Mouse (Mus musculus) brain, embryonic 18.5 days (tissue): ENCODE measurements around the gene Pigt.

ENCODE experiments used
- DNase-seq: peaks from one replicate; pipeline ENCODE4 v3.0.0-alpha.2; 2012; ENCODE audit warnings: low read depth, low spot score

The Pigt gene

DNA sequence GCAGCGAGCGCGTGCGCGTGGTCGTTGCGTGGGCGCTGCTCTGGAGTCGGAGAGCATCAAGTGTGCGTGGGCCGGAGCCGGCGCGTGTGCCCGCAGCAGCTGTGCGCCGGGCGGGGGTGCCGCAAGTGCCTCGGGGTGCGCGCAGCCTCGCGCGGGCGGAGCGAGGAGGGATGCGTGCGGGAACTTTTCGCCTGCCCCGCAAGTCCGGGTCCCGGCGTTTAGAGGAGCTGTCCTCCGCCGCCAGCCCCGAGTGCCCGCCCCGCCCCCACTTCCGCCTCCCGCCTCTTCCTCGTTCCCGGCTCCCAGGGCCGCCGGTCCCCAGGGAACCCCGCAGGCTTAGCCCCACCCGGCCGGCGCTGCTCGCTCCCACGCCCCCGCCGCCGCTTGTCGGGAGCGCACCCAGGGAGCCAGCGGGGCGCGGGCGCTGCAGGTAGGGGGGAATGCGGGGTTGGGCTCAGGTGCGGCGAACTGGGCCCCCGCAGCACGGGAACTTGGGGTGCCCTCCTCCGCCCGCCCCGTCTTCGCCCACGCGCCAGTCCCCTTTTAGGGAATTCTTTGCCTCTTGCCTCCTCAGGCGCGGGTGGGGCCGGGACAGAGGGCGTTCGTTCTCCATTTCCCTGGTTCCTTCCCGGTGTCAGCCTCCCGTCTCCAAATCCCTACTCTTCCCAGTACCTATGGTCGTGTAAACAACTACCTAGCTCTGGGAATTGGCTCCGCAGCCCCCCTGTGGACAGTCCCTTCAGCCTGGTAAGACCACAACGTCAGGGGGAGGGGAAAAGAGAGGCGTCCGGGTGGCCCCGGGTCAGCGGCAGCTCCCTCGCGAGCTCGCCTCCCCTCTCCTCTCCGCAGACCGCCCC, 10.8 kb upstream of the Pigt start:
- DNase-seq = no peak

DNA sequence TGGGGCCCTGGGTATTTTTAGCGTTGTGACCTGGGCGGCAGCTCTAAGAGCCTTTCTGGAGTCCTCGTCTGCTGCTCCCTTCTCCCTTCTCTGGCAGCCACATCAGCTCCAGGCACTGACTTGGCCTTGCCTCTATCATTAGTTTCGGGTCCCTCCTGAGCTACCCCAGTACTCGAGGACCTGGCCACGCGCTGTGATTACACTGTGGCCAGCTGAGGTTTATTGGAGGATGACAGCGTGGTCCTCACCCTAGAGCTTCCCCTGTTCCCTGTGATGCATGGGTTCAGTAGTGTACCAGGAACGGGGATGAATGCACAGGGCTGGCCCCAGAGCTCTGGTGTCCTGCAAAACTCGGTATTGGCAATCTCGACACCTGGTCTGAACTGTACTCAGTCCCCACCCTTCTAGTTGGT, 10.2 kb upstream of the Pigt start:
- no peak for DNase-seq

GRCm38 (mm10) chr2:164487812-164488211, 9.5 kb upstream of the Pigt start:
- DNase-seq = no peak

GRCm38 (mm10) chr2:164494126-164494525, 3.2 kb upstream of the Pigt start:
- no peak for DNase-seq

- no peak for DNase-seq
These were observed 989 bp upstream of the Pigt start for GRCm38 (mm10) chr2:164496331-164496730.

- no peak for DNase-seq
These were observed 460 bp downstream of the Pigt start for GRCm38 (mm10) chr2:164497691-164498268.

DNA sequence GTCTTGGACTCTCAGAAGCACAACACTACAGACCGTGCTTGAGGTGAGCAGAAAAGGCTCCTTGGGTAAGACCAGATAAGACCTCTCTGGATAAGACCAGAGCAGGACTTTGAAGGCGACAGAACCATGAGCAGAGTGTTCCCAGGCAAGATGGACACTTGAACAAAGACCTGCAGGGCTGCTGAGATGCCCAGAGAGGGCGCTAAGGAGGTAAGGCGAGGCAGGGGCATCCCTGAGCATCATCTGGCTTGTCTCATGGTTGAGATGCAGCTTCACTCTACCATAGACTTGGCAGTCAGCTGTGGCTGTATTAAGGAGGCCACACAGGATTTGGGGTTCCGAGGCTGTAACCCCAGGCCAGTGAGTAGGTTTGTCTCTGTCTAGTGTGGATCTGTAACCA, 2.0 kb downstream of the Pigt start:
- no peak for DNase-seq

DNA sequence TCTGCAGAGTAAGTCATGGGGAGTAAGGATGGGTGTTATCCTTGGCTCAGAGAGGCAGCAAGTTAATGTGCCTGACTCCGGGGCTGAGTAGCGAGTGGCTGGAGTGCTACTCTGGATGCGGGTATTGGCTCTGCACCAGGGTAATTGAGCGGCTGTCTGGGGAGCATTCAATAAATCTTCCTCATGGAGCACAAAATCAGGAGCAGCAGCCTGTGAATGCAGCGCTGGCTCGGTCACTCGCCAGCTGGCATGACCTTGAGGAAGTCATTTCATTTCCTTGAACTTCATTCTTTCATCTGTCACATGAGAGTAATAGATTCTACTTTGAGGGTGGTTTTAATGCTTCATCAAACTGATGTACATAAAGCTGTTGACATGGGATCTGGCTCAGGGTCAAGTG, 3.2 kb downstream of the Pigt start:
- no peak for DNase-seq

DNA sequence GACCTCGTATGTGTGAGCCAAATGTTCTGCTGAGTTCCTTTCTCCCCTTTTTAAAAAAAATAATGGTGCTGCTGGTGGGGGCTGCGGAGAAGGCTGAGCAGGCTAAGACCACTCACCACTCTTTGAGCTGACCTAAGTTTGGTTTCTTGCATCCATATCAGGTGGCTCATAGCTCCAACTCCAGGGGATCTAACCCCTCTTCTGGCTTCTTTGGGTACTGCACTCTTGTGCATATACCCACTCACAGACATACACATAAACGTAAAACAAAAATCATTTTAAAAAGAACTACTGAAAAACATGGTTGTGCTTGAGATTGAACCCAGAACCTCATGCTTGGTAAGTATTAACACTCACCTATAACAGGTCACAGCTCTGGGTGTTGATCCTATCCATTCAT, 7.6 kb downstream of the Pigt start:
- no peak for DNase-seq

- DNase-seq = no peak
These were observed 8.5 kb downstream of the Pigt start for GRCm38 (mm10) chr2:164505619-164506347.

DNA sequence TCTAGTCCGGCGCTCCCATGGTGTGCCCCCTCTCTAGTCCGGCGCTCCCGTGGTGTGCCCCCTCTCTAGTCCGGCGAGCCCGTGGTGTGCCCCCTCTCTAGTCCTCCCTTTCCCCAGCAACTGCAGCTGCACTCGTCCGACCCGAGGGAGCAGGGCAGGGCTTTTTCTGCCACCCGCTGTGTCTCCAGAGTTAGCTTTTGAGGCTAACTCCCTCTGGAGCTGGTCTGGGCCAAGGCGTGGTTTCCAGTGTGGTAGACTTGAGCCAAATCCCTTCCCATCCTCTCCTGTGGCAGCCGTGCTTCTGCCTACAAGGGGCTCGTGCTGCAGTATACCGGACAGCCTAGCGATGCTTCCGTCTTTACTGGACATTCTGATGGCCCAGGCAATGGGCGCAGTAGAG, 10.5 kb downstream of the Pigt start:
- DNase-seq = no peak

- no peak for DNase-seq
These were observed 13.4 kb downstream of the Pigt start for GRCm38 (mm10) chr2:164510621-164511190.

DNA sequence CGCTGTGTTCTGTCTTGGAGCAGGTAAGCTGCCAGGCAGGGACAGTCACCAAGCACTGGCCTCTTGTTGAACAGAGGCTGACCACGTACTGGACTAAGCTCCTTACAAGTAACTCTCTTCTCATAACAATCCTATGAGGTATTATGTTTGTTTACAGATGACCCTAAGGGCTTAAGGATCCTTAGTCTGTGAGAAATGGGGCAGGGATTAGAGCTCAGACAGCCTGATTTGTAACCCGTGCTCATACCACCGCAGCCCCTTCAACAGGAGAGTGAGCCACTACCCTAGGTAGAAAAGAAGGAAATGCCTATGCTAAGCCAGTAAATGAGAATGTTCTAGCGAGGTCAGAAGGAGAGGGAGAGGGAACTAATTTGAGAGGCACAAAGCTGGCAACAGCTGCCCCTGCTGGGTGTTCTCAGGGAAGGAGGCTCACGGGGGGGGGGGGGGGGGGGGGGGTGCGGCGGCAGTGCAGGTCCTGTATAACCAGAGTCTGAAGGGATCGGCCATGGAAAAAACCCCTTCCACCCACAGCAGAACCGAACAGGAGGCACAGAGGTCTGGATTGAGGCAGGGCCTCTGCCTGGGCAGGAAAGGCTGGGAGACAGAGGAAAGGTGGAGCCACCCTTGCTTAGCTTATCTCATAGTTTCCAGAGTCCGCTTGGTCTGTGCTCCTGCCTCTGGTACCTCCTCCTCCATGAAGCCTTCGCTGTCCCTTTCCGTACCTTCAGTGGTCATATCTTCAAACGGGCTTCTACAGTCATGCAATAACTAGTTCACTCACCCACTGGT, 15.0 kb downstream of the Pigt start:
- no peak for DNase-seq

GRCm38 (mm10) chr2:164513389-164513788, 16.1 kb downstream of the Pigt start:
- DNase-seq = no peak

DNA sequence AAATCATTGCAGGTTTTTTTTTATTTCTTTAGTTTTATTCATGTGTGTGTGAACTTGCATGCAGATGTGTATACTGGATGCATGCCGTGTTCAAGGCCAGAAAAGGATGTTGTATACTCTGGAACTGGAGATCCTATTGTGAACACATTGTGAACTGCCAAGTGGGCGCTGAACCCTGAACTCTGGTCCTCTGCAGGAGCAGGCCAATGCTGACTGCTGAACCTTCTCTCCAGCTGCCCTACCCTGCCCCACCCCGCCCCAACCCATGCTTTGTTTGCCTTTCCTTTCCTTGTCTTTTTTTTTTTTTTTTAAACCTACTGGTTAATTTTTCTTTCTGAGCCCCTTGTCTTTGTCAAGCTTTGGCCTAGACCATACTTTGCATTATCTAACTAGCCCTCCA, 17.6 kb downstream of the Pigt start:
- no peak for DNase-seq

DNA sequence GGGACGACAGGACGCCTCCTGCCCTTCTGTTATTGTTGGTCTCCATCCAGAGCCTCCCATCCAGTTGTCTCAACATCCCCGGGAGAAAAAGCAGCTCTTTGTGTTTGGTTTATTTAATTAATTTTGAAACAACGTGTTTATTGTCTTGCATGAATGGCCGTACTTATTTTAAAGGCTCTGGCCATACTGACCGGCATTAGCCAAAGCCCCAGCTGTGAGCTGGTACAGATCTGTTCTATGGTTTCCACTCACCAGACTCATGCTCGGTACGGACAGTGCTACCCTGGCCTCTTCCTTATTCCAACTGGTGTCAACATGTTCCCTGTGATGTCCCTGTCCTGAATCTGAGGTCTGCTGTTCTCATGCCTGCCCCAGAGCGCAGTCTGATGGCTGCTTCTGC, 18.6 kb downstream of the Pigt start:
- DNase-seq = no peak

DNA sequence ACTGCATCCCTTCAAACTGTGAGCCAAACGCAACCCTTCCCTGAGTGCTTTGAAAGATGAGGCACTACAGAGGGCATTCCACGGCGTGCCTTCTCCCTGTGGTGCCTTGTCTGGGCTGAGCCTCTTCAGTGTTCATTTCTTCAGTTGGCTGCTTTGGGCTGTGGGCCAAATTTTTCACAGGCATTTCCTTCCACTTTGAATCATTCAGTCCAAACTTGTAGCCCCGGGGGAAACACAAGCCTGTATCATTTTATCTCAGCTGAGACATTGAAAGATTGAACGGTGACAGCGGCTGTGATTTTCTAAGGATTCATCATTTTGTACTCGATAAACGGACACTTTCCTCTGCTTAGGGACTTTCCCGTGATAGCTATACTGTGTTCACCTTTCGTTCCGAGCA, 19.3 kb downstream of the Pigt start:
- DNase-seq = no peak

- DNase-seq = no peak
These were observed 20.3 kb downstream of the Pigt start for GRCm38 (mm10) chr2:164517485-164518221.

DNA sequence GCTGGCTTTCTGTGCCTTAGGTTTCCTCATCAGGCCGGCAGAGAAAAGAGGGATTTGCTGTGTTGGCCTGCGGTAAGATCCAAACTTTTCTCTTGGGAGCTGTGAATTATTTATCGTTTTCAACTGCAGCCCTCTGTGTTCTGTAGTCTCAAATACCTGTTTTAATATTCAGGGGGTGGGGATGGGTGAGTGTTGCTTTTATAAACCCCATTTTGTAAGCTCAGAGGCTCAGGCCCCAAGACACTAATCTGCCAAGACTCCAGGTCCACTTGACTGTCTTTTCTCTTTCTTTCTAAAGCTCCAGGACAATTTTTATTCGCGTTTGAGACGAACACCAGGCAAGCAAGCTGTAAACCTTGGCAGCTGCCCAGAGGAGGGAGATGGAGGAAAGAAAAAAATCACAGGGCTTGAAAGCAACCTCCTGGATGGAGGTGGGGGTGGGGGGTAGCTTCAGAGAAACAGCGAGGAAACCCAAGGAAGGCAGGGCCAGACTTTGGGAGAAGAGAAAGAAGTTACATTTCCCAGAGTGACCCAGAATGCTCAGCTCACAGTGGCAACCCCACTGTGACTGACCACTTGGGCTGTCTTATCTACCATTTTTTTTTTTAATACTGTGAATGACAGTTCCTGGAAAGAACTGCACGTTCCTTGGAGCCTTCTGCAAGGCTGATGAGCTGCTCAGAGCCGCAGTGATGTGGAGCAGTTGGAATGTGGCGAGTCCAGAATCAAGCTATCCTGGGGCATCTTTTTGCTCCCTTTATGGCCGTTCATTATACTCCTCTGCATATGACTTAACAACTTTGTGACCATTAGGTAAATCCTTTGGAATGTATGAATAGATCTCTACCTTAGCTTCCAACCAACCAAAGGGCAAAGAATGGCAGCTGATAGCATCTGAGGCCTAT, 21.2 kb downstream of the Pigt start:
- DNase-seq = no peak

DNA sequence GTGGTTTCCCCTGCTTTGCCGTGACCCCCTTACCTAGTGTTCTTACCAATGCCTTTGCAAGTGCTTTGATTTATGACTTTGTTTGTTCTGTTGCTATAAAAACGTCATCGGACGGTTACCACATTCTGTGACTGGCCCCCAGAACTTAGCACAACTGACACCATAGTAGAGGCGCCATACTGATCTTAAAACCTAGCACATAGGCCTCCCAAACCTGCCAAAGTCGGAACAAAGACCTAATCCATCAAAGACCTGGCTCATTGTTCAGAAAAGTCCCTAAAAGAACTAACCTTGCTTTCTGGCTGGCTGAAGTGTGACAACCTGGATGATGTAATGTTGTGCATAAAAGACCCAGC, 21.8 kb downstream of the Pigt start:
- DNase-seq = no peak
